Mouse (Mus musculus): ENCODE measurements around the gene Cers6. TPM values are rescaled to one million over a fixed set of nuclear protein-coding genes. Genes with fewer than 3 reads are reported as not detected.

Cers6 gene
- polyA plus RNA-seq, 1 experiment from 2014 or later, result 21.5 TPM

DNA sequence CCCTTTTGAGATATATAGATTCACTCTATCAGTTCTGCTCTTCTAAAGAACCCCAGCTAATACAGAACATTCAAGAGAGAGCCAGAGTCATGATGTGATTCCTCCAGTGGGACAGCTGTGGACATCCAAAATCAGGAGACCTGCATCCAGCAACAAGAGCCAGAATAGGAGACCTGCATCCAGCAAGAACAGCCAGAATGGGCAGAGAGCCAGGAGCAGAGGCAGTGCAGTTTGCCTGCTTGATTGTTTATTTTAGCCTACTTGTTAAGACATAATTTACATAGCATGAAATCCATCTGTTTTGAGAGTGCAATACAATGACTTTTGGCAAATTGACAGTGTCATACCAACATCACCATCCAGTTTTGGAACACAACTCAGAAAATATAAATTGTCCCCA lies 133.2 kb downstream of the Cers6 start:
- no peaks in the 10 kb centered on the region for H3K27me3 ChIP-seq
- H3K27ac ChIP-seq, result no peak overlapping the region
- no peaks in the 10 kb centered on the region for H3K4me1 ChIP-seq (replicated peaks)
- no peak for ATAC-seq (ENCODE audit: insufficient number of reproducible peaks, insufficient read depth, low FRiP score, low TSS enrichment, low read depth)
- H3K4me2 ChIP-seq, result no peak overlapping the region
- H3K9me3 ChIP-seq, result no peaks in the 10 kb centered on the region
- H3K4me3 ChIP-seq (replicated peaks), result no peak overlapping the region
- no peaks in the 10 kb centered on the region; the same call in 1 of the 2 replicates for H3K36me3 ChIP-seq
- no peak overlapping the region for H3K9ac ChIP-seq (replicated peaks)

DNA sequence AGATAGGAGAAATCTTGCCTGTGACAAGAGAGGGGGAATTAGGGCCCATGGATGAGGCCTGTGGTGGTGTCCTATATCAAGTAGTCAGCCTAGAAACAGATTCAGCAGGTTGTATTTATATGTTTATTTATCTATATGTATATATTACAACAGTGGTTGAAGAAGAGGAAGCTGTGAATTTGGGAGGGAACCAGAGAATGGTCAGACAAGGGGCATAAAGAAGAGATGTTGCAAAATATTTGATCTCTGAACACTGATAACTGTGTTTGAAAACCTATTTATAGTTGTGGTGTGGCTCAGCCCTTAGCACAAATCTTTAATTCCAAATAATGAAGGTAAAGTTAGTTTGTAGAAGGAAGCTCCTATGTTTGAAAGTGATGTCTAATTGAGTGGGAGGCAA lies 134.5 kb downstream of the Cers6 start:
- no peak overlapping the region for H3K4me2 ChIP-seq
- no peaks in the 10 kb centered on the region for H3K27me3 ChIP-seq
- no peak overlapping the region for H3K27ac ChIP-seq
- no peaks in the 10 kb centered on the region for H3K4me1 ChIP-seq (replicated peaks)
- no peaks in the 10 kb centered on the region; the same call in 1 of the 2 replicates for H3K36me3 ChIP-seq
- no peak overlapping the region for H3K4me3 ChIP-seq (replicated peaks)
- no peak overlapping the region for H3K9ac ChIP-seq (replicated peaks)
- no peaks in the 10 kb centered on the region for H3K9me3 ChIP-seq
- no peak for ATAC-seq (ENCODE audit: insufficient number of reproducible peaks, insufficient read depth, low FRiP score, low TSS enrichment, low read depth)

DNA sequence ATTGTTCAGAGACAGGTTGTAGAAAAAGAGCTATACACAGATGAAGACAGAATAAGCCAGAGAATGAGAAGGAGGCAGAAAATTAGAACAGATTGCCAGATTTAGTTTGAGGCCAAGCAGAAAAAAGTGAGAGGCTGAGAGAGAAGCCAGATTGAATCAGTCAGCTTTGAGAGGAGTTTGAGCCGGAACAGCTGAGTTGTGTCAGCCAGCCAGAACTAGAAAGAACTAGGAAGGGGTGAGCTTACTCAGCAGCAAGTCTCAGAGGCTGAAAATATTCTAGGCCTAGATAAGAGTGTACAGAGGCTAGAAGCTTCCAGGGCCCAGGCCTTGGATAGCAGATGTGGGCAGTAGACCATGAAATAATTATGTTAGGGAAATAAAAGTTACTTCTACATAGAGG lies 135.0 kb downstream of the Cers6 start:
- no peak overlapping the region for H3K9ac ChIP-seq (replicated peaks)
- no peaks in the 10 kb centered on the region for H3K9me3 ChIP-seq
- H3K4me1 ChIP-seq (replicated peaks), result no peaks in the 10 kb centered on the region
- no peak for ATAC-seq (ENCODE audit: insufficient number of reproducible peaks, insufficient read depth, low FRiP score, low TSS enrichment, low read depth)
- no peak overlapping the region for H3K4me3 ChIP-seq (replicated peaks)
- 88% methylated on average over 1 of the region's 1 CpGs for WGBS
- H3K4me2 ChIP-seq, result no peak overlapping the region
- no peaks in the 10 kb centered on the region for H3K27me3 ChIP-seq
- no peaks in the 10 kb centered on the region; the same call in 1 of the 2 replicates for H3K36me3 ChIP-seq
- no peak overlapping the region for H3K27ac ChIP-seq

DNA sequence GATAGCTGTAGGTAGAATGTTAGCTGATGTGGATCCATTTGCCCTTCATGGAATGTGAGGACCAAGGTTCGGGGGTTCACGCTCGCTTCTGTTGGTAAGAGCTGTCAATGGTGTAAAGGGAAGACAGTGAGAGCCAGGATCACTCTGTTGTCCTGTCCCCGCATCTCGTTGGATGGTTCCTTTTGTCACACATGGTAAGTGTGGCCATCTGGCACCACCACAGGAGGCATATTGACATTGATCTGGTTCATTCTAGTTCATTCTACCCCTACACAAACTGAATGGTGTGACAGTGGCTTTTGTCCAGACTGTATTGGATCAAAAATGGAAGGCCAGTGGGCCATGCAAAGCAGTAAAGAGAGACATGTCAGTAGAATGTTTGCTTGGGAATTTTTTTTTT lies 142.8 kb downstream of the Cers6 start:
- Histone ChIP-seq H3K27me3 (no peaks in the 10 kb centered on the region), H3K4me3 (replicated peaks) (no peak overlapping the region)
- 94% methylated on average over 5 of the region's 5 CpGs for WGBS

DNA sequence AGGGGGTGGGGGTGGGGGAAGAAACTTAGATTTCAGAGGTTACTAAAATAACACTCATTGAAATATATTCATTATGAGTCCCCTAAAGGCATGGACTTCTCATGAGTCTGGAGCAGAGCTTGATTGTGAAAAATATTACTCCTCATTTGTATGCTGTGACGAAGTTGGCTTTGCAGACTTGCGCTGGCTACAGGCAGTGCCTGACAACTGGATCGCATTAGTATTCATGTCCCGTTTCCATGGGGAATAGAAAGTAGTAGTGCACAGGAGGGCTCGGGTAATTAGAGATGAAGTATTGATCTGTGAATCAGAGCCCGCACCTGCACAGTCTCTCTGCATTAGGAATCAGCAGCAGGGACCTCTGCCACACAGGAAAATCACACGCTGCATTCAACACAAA lies 150.2 kb downstream of the Cers6 start:
- no peak overlapping the region for H3K9ac ChIP-seq (replicated peaks)
- H3K4me2 ChIP-seq, result no peak overlapping the region
- no peak overlapping the region for H3K4me3 ChIP-seq (replicated peaks)
- H3K9me3 ChIP-seq, result no peaks in the 10 kb centered on the region
- no peaks in the 10 kb centered on the region for H3K36me3 ChIP-seq
- H3K27me3 ChIP-seq, result no peaks in the 10 kb centered on the region
- H3K27ac ChIP-seq, result no peak overlapping the region
- no peak for ATAC-seq (ENCODE audit: insufficient number of reproducible peaks, insufficient read depth, low FRiP score, low TSS enrichment, low read depth)
- peaks cover 9% of the 10 kb centered on the region; the same call in 1 of the 2 replicates for H3K4me1 ChIP-seq (replicated peaks)
- 46% methylated on average over 7 of the region's 7 CpGs for WGBS

More for the DNA sequence above, 142.8 kb downstream of the Cers6 start:
- H3K27ac ChIP-seq, result no peak overlapping the region
- no peaks in the 10 kb centered on the region for H3K9me3 ChIP-seq
- ATAC-seq (ENCODE audit: insufficient number of reproducible peaks, insufficient read depth, low FRiP score, low TSS enrichment, low read depth), result no peak
- H3K9ac ChIP-seq (replicated peaks), result no peak overlapping the region
- no peak overlapping the region for H3K4me2 ChIP-seq
- H3K36me3 ChIP-seq, result no peaks in the 10 kb centered on the region; the same call in 1 of the 2 replicates
- H3K4me1 ChIP-seq (replicated peaks), result no peaks in the 10 kb centered on the region

DNA sequence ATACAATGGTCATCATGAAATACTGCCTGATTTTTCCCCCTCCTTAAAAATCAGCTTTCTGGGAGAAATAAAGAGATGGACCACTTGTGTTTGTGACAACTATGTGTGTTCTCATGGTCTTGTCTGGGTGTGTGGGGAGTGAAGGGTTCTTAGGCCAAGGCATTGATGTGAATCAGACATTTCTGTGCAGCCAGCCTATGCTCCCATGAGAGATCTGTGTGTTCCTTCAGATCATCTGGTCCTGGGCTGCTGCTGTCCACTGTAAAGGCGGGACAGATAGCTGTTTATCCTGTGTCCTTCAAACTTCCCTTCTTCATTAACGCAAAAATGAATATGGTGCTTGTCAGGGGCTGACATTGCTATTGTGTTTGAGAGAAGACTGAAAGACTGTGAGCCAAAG lies 150.6 kb downstream of the Cers6 start:
- no peaks in the 10 kb centered on the region for H3K27me3 ChIP-seq
- no peaks in the 10 kb centered on the region for H3K9me3 ChIP-seq
- no peak overlapping the region for H3K27ac ChIP-seq
- H3K4me3 ChIP-seq (replicated peaks), result no peak overlapping the region
- ATAC-seq (ENCODE audit: insufficient number of reproducible peaks, insufficient read depth, low FRiP score, low TSS enrichment, low read depth), result no peak
- WGBS, result 83% methylated on average over 2 of the region's 2 CpGs
- H3K36me3 ChIP-seq, result no peaks in the 10 kb centered on the region
- peaks cover 9% of the 10 kb centered on the region; the same call in 1 of the 2 replicates for H3K4me1 ChIP-seq (replicated peaks)
- H3K9ac ChIP-seq (replicated peaks), result no peak overlapping the region
- no peak overlapping the region for H3K4me2 ChIP-seq

DNA sequence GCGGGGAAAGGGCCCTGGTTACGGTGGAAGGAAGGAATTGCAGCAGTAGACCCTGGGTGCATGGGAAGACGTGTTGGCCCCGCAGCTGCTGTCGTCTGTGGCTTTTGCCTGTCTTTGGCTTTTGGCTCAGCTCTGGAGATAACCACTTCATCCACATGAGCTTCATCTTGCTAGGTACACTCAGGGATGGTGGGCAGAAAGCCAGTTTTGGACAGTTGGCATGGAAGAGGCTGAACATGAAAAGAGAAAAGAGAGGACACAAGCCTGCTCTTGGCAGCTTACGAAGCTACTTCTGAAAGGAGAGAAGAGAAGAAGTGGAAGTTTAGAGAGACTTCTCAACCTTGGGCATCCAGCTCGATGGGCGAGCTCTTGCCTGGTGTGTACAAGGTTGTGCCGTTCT lies 153.0 kb downstream of the Cers6 start:
- H3K4me3 ChIP-seq (replicated peaks), result no peak overlapping the region
- H3K9me3 ChIP-seq, result no peaks in the 10 kb centered on the region
- no peak overlapping the region for H3K4me2 ChIP-seq
- peaks cover 12% of the 10 kb centered on the region for H3K4me1 ChIP-seq (replicated peaks)
- H3K27me3 ChIP-seq, result no peaks in the 10 kb centered on the region
- WGBS, result 97% methylated on average over 9 of the region's 9 CpGs
- H3K27ac ChIP-seq, result no peak overlapping the region
- no peaks in the 10 kb centered on the region for H3K36me3 ChIP-seq
- no peak for ATAC-seq (ENCODE audit: insufficient number of reproducible peaks, insufficient read depth, low FRiP score, low TSS enrichment, low read depth)
- no peak overlapping the region for H3K9ac ChIP-seq (replicated peaks)

DNA sequence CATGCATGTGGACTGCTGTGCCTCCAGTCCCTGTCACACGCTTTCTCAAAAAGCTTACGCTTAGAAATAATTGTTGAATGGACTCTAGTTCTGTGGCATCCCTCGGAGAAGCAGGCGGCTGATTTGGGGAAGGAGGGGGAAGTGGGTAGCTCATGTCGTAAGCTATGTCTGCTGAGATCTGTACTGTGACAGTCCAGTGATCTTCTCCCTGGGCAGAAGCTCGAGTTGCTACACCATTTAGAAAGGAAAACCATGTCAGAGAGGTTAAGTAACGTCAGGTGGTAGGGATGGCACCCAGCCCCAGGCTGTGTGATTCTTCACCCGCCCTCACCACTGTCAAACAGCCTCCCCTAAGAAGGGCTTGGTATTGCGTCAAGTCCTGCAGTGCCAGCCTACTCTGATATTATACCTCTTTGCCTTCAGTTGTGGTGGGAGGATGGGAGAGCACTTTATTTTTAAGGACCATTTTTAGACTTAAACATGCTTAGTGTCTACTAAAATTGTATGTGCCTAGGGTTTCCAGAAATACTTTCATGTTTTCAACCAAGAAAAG lies 154.0 kb downstream of the Cers6 start:
- 84% methylated on average over 9 of the region's 9 CpGs for WGBS
- H3K27me3 ChIP-seq, result no peaks in the 10 kb centered on the region
- H3K4me2 ChIP-seq, result no peak overlapping the region
- peaks cover 19% of the 10 kb centered on the region for H3K4me1 ChIP-seq (replicated peaks)
- H3K9ac ChIP-seq (replicated peaks), result no peak overlapping the region
- H3K9me3 ChIP-seq, result no peaks in the 10 kb centered on the region
- no peak overlapping the region for H3K27ac ChIP-seq
- no peaks in the 10 kb centered on the region for H3K36me3 ChIP-seq
- no peak overlapping the region for H3K4me3 ChIP-seq (replicated peaks)
- no peak for ATAC-seq (ENCODE audit: insufficient number of reproducible peaks, insufficient read depth, low FRiP score, low TSS enrichment, low read depth)

DNA sequence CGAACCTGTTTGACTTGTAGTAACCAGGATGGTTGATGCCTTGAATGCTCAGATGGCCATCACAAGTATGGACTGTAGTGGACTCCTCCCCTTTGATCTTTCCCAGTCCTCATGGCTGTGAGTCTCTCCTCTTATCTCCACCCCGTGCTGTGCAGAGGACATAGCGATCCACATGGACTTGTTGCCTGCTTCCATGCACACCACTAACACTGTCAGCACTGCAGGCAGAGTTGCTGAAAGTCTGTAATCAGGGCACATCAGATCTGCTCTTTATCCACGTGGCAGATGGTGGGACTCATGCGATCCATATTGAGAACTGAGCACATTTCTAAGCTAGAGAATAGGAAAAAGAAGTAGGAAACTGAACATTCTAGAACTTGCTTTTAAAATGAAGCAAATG lies 154.6 kb downstream of the Cers6 start:
- no peak overlapping the region for H3K4me3 ChIP-seq (replicated peaks)

DNA sequence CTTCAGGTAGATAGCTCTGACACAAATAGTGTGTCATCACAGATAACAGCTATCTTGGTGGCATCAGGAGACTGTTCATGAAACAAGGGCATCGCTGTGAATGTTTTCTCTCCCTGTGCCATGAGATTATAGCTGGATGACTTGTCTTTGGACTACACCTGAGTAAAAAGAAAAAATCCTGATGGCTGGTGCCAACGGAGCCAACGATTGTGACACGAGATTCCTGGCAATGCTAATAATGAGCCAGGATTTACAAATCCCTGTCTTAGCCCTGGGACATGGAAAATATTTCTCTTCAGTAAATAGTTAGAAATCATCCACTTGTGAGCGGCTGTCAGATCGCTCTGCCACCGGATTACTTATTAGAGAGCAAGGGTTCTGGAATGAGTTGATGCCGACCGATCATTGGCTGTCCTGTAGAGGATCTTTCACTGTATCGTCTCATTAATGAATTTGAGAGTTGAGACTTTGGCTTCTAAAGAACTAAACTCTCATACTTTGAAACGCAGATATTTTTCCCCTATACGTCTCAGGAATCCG lies 157.9 kb downstream of the Cers6 start:
- no peak overlapping the region for H3K4me2 ChIP-seq
- 92% methylated on average over 13 of the region's 13 CpGs for WGBS
- H3K9ac ChIP-seq (replicated peaks), result no peak overlapping the region
- H3K9me3 ChIP-seq, result no peaks in the 10 kb centered on the region
- no peak for ATAC-seq (ENCODE audit: insufficient number of reproducible peaks, insufficient read depth, low FRiP score, low TSS enrichment, low read depth)
- peaks cover 23% of the 10 kb centered on the region for H3K4me1 ChIP-seq (replicated peaks)
- H3K27me3 ChIP-seq, result no peaks in the 10 kb centered on the region
- no peak overlapping the region for H3K27ac ChIP-seq
- no peaks in the 10 kb centered on the region for H3K36me3 ChIP-seq
- no peak overlapping the region for H3K4me3 ChIP-seq (replicated peaks)

More for the DNA sequence above, 154.6 kb downstream of the Cers6 start:
- H3K9ac ChIP-seq (replicated peaks), result no peak overlapping the region
- no peaks in the 10 kb centered on the region for H3K27me3 ChIP-seq
- no peaks in the 10 kb centered on the region for H3K36me3 ChIP-seq
- 82% methylated on average over 5 of the region's 5 CpGs for WGBS
- no peak overlapping the region for H3K27ac ChIP-seq
- H3K9me3 ChIP-seq, result no peaks in the 10 kb centered on the region
- peaks cover 23% of the 10 kb centered on the region for H3K4me1 ChIP-seq (replicated peaks)
- no peak overlapping the region for H3K4me2 ChIP-seq
- no peak for ATAC-seq (ENCODE audit: insufficient number of reproducible peaks, insufficient read depth, low FRiP score, low TSS enrichment, low read depth)

DNA sequence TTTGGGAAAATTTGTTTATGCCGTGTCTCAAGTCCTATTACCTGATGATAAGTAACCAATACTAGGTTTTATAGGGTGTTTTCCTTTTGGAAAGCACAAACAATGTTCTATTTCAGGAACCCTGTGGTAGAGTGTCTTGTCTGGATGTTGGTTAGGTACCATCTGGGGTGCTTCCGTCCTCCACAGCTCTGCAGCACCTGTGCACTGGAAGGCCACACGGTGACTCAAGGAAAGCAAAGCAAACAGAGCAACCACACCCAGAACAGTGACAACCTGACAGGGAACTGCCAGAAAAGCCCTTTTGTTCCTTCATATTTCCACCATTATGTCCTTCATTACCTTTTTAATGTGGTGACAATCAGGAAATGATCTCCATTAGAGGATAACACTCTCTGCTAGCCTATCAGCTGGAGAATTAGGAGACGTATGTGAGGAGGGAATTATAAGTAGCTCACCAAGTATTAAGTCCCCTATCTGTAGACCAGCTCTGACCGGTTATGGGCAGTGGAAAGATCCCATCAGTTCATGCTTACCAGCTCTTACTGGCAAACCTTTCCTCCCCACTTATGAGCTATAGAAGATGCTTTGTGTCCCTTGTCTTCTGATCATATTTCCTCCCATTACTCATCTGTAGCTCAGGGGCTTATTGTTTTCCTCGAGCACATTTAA lies 158.7 kb downstream of the Cers6 start:
- no peak overlapping the region for H3K4me2 ChIP-seq
- H3K27ac ChIP-seq, result no peak overlapping the region
- peaks cover 26% of the 10 kb centered on the region for H3K4me1 ChIP-seq (replicated peaks)
- no peak overlapping the region for H3K4me3 ChIP-seq (replicated peaks)
- no peaks in the 10 kb centered on the region for H3K9me3 ChIP-seq
- WGBS, result 73% methylated on average over 6 of the region's 6 CpGs
- H3K9ac ChIP-seq (replicated peaks), result no peak overlapping the region
- ATAC-seq (ENCODE audit: insufficient number of reproducible peaks, insufficient read depth, low FRiP score, low TSS enrichment, low read depth), result no peak
- H3K27me3 ChIP-seq, result no peaks in the 10 kb centered on the region
- H3K36me3 ChIP-seq, result no peaks in the 10 kb centered on the region
